Mouse (Mus musculus) brown adipose tissue, adult 24 weeks (tissue): Measurements from ENCODE around the gene Myh6. TPM values are rescaled to one million over a fixed set of nuclear protein-coding genes. Genes with fewer than 3 reads are reported as not detected.
"Not testable (repeated sequence)": the region's sequence is repeated elsewhere in the genome, so short reads cannot be mapped to it uniquely, and the experiment has no call there.

Experiments used
- H3K27ac ChIP-seq: fragments of 200-500 bp; replicated peaks from 2 replicates; pipeline ENCODE4 v1.5.1; 2012; ENCODE audit warnings: low read depth, mild to moderate bottlenecking, low read length
- H3K4me1 ChIP-seq: fragments of 200-500 bp; 2 replicates; pipeline ENCODE4 v1.6.1; 2012; ENCODE audit warnings: low read length, mixed read lengths; ENCODE audit not compliant: control insufficient read depth, insufficient read depth, insufficient read length
- H3K4me3 ChIP-seq: fragments of 200-500 bp; 2 replicates; pipeline ENCODE4 v1.5.1; 2012; ENCODE audit warnings: low read depth, mild to moderate bottlenecking, low read length, moderate library complexity; ENCODE audit not compliant: insufficient read depth
- polyA plus RNA-seq: library from polyadenylated mRNA; stranded (reverse); fragments of >200 nt; gene quantifications from 2 replicates; pipeline ENCODE4 v1.2.4, GENCODE M21; 2012; ENCODE audit not compliant: missing spikeins, insufficient read depth, insufficient read length

Myh6 gene
- polyA plus RNA-seq, 1 experiment: not detected

- Histone ChIP-seq H3K4me1 (no peaks in the 10 kb centered on the region), H3K4me3 (no peak within 1 kb of the TSS), H3K27ac (no peak within 1 kb of the TSS)
Observed at GRCm38 (mm10) chr14:54976633-54977032, 9.9 kb upstream of the Myh6 start, which contains the start of gene Gm17428. Gm17428 (plus strand) TSS chr14:54976933.

GRCm38 (mm10) chr14:54974068-54974791 lies 7.5 kb upstream of the Myh6 start:
- Histone ChIP-seq H3K27ac (no peak overlapping the region), H3K4me1 (no peaks in the 10 kb centered on the region), H3K4me3 (no peak overlapping the region)

- not testable (repeated sequence) for H3K4me1 ChIP-seq, H3K27ac ChIP-seq, H3K4me3 ChIP-seq
Observed at GRCm38 (mm10) chr14:54972786-54973185, 6.1 kb upstream of the Myh6 start.

GRCm38 (mm10) chr14:54968344-54968743 lies 1.6 kb upstream of the Myh6 start:
- no peak overlapping the region for H3K4me3 ChIP-seq
- no peaks in the 10 kb centered on the region for H3K4me1 ChIP-seq
- no peak overlapping the region for H3K27ac ChIP-seq

GRCm38 (mm10) chr14:54967874-54968273 lies 1.1 kb upstream of the Myh6 start:
- no peaks in the 10 kb centered on the region for H3K4me1 ChIP-seq
- no peak overlapping the region for H3K27ac ChIP-seq
- no peak overlapping the region for H3K4me3 ChIP-seq

GRCm38 (mm10) chr14:54965631-54966030 lies 1.1 kb downstream of the Myh6 start:
- Histone ChIP-seq H3K27ac (no peak overlapping the region), H3K4me3 (no peak overlapping the region), H3K4me1 (no peaks in the 10 kb centered on the region)

GRCm38 (mm10) chr14:54965044-54965443 lies 1.7 kb downstream of the Myh6 start:
- no peak overlapping the region for H3K27ac ChIP-seq
- no peaks in the 10 kb centered on the region for H3K4me1 ChIP-seq
- H3K4me3 ChIP-seq: no peak overlapping the region

- Histone ChIP-seq H3K4me1 (no peaks in the 10 kb centered on the region), H3K4me3 (no peak overlapping the region), H3K27ac (no peak overlapping the region)
Observed at GRCm38 (mm10) chr14:54963727-54964126, 3.0 kb downstream of the Myh6 start.

- Histone ChIP-seq H3K27ac (no peak overlapping the region), H3K4me1 (no peaks in the 10 kb centered on the region), H3K4me3 (no peak overlapping the region)
Observed at GRCm38 (mm10) chr14:54962714-54963113, 4.0 kb downstream of the Myh6 start.

- H3K4me1 ChIP-seq: no peaks in the 10 kb centered on the region
- H3K27ac ChIP-seq: no peak overlapping the region
- no peak overlapping the region for H3K4me3 ChIP-seq
Observed at GRCm38 (mm10) chr14:54961487-54961886, 5.2 kb downstream of the Myh6 start.

- no peaks in the 10 kb centered on the region for H3K4me1 ChIP-seq
- H3K27ac ChIP-seq: no peak overlapping the region
- H3K4me3 ChIP-seq: no peak overlapping the region
Observed at GRCm38 (mm10) chr14:54960769-54961168, 6.0 kb downstream of the Myh6 start.

GRCm38 (mm10) chr14:54959853-54960613 lies 6.7 kb downstream of the Myh6 start:
- not testable (repeated sequence) for H3K27ac ChIP-seq, H3K4me3 ChIP-seq, H3K4me1 ChIP-seq

- Histone ChIP-seq H3K27ac (no peak overlapping the region), H3K4me3 (no peak overlapping the region)
Observed at GRCm38 (mm10) chr14:54959197-54959596, 7.5 kb downstream of the Myh6 start.

GRCm38 (mm10) chr14:54958503-54958902 lies 8.2 kb downstream of the Myh6 start:
- H3K4me1 ChIP-seq: no peaks in the 10 kb centered on the region
- no peak overlapping the region for H3K27ac ChIP-seq
- H3K4me3 ChIP-seq: no peak overlapping the region

More at GRCm38 (mm10) chr14:54959197-54959596, 7.5 kb downstream of the Myh6 start:
- no peaks in the 10 kb centered on the region for H3K4me1 ChIP-seq

GRCm38 (mm10) chr14:54956533-54956932 lies 10.2 kb downstream of the Myh6 start:
- Histone ChIP-seq H3K4me1 (no peaks in the 10 kb centered on the region), H3K4me3 (no peak overlapping the region), H3K27ac (no peak overlapping the region)

- H3K4me3 ChIP-seq: no peak overlapping the region
- no peaks in the 10 kb centered on the region for H3K4me1 ChIP-seq
- H3K27ac ChIP-seq: no peak overlapping the region
Observed at GRCm38 (mm10) chr14:54955481-54955880, 11.2 kb downstream of the Myh6 start.
